8 mouse cellular contexts compared by ENCODE assay signal in the genomic region with DNA sequence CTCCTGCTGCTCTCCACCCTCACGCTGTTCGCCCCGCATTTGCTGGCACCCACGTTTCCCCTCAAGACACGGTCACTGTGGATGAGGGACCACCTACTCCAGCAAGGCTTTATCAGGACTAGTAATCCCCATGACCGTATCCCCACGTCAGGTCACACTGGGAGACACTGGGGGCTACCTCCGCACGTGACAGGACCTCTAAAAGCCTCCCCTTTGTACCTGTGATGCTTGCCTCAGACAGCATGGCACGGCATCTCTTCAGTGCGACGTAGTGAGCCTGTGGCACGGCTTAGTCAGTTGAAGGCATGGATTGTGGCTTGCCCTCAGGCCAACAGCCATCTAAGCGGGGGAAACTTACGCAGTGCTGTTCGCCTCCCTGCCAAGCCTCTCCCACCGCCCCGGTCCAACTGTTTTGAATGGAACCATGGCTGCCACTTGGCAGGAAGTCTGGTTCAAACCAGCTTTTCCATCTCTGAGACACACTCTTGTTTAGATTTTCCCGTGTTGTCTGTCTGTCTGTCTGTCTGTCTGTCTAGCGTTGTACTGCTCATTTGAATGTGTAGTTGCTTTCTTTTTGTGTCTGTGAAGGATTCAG.
DNase-seq lines count a peak whose midpoint lies in the region; TF ChIP-seq lines count a peak whose summit lies in the region.

No protein-coding gene starts in this region.

- WGBS in lung, adult 2 months, result 50% methylated on average over 20 of the region's 20 CpGs

- peak; percentile 37 for DNase-seq in gastrocnemius, postnatal 10 days
- no peak for DNase-seq in gastrocnemius, postnatal 36 days
- DNase-seq in urinary bladder, postnatal 14 days (ENCODE audit: low spot score), result peak; percentile 25
- no peak for DNase-seq in urinary bladder, adult 18-20 months (ENCODE audit: low spot score in 2 of 2)
- DNase-seq in lung, adult 2 months, result no peak
- DNase-seq in adrenal gland, postnatal 14 days, result no peak
- DNase-seq in layer of hippocampus, postnatal 36 days, result no peak
- DNase-seq in right cerebral cortex, postnatal 36 days (ENCODE audit: low spot score in 2 of 2), result no peak

- intact Hi-C loops in gastrocnemius, postnatal 36 days (cut with DNase I), result loop anchor here (10.0 kb wide), 1 partner anchor 633 kb away; a partner anchor contains a TSS

- 0 out of 2 replicates have a peak, but pooled peaks cover under 1% of the 10 kb centered on the region for H3K4me1 ChIP-seq in lung, adult 2 months (ENCODE audit: control insufficient read depth, insufficient read depth, low read length)

- no peak for TF ChIP-seq CTCF in lung, adult 2 months (IDR thresholded peaks at IDR 0.05; ENCODE audit: insufficient read depth, low read length)

- TF ChIP-seq POLR2A in lung, adult 2 months (IDR thresholded peaks at IDR 0.05; ENCODE audit: borderline replicate concordance, extremely low read depth, low read depth, low read length), result no peak

- peak overlapping the region; percentile 3 for H3K4me3 ChIP-seq in lung, adult 2 months (replicated peaks; ENCODE audit: extremely low read depth, low read depth, low read length)

Comparison
In these comparisons a context has a peak if more than half of its experiments do, and no peak if none do; other contexts are left out.
1. DNase-seq: peak in gastrocnemius, postnatal 10 days (single experiment) and urinary bladder, postnatal 14 days (single experiment); none in gastrocnemius, postnatal 36 days (0 of 2), urinary bladder, adult 18-20 months (0 of 2), lung, adult 2 months (single experiment), adrenal gland, postnatal 14 days (single experiment), layer of hippocampus, postnatal 36 days (0 of 2) and right cerebral cortex, postnatal 36 days (0 of 2).